Mouse (Mus musculus): ENCODE data around the gene Shoc2.

- no peak for TF ChIP-seq SIN3A (IDR thresholded peaks at IDR 0.05; ENCODE audit: low read length)
- no peak for TF ChIP-seq CTCF (conservative IDR thresholded peaks at IDR 0.05 in 1 of 2, IDR thresholded peaks at IDR 0.05 in 1 of 2; ENCODE audit: low read depth in 2 of 2, low read length in 2 of 2)
Measured at GRCm38 (mm10) chr19:54076362-54077349, 132.6 kb downstream of the Shoc2 start.

All from CH12.LX (cell line).